Mouse (Mus musculus): ENCODE measurements around the gene Dhcr24.
A peak's percentile ranks its signal among the peaks of the same experiment; 100 is the strongest.

Dhcr24 gene

DNA sequence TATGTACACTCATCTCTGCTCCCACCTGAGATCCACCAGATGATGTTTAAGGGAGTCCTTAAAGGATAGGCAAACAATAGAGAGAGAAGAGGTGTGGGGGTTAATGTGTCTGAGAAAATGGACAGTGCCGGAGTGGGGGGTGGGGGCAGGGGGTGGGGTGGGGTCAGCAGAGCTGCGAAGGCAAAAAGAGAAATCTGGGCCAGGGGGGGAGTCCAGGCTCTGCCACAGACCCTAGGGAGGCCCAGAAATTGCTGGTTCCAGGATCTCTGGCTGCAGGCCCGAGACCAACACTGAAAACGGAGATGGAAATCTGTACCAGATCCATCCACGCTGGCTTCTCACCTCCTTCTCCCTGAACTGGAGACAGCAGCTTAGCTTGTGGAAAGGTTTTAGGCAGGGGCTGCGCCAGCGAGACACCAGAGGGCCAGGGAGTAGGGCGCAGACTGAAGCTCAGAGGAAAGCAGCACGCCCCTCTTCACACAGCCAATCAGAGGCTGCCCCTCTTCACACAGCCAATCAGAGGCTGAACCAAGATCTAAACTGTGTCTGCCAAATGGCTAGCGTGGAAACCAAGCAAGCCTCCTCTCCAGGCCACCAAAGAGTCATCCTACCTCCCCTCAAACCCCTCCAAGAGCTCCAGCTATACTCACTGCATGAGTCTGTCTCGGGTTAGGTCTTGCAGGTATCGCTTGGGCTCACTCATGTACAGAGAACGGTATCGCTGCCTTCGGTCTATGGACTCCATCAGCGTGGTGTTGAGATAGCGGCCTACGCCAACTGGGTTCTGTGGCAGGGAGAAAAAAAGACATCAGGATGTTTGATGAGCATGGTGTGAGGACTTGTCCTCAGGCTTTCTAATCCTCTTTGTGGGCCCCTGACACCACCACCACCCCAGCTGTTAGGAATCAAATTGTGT is 46.1 kb downstream of the Dhcr24 start:
- DNase-seq (ENCODE audit: low spot score in 2 of 2) = no peak

DNA sequence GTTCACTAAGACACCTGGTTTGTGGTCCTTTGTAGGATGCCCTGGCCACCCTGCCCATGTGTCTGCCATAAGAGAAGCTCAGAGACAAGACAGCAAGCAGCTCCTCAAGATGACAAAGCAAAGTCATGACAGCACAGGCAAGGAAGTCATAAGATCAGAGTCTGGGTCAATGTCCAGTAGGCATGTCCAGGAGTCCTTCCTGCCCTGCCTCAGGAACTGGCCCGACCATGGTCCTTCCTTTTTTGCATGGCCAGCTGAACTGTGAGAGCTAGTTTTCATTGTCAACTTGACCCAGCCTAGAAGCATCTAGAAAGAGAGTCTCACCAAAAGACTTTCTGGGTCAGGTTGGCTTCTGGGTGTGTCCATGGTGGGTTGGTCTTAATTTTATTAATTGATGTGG is 47.1 kb downstream of the Dhcr24 start:
- DNase-seq (ENCODE audit: low spot score in 2 of 2) = no peak

DNA sequence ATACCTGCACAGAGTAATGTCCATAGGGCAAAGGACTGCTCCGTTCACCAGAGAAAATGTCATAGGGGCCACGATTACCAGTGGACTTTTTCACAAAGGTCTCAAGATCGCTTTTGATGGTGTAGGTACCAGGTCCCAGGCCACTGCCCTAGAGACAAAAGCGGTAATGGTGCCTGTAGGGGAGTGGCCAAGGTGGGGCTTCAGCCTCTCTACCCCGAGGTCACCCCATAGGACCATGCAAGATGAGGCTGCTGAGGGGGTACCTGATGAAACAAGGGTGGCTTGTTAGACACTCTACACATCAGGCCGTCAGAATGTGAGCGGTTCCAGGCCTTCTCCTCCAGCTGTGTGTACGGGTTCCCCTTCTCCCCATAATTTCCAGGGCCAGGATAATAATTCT is 52.3 kb downstream of the Dhcr24 start:
- DNase-seq (ENCODE audit: low spot score in 2 of 2) = no peak

DNA sequence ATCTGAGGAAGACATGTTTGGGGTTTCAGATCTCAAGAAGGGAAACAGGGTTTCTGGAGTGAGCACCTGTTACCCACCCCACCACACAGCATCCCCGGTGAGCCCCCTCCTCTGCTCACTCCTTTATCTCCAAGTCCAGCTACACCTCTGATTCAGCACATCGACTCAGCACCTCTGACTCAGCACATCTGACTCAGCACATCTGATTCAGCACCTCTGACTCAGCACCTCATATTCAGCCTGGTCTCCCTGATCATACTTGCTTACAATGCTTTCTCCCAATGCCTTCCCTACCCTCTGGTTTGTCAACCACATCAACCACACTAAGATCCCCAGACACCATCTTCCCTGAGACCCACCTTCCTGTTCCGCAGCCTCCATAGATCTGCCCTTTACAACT is 52.7 kb downstream of the Dhcr24 start:
- no peak for DNase-seq (ENCODE audit: low spot score in 2 of 2)

DNA sequence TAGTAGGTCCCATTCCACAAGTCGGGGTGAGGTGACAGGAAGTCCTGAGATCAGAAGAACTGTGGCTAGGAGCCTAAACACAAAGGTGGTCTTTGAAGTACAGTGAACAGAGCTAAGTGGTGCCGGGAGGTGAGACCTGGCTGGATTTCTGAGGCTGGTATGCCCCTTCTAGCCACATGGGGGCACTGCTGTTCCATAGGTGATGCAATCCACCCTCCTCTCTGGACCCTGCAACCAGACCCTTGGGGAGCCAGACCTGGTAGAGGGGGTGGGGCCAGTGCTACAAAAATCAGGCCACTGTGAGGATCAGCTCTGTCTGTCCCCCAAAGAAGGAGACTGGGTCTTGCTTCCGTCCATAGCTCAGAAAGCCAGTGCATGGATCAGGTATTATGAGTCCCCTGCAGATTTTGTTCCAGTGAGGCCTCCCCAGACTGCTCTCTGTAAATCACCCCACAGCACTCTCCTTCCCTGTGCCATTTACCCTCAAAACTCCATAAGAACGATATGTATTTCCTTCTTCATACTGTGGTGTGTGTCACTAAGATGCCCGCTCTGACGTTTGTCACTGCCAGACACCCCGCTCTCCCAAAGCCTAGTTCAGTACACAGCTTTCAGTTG is 53.5 kb downstream of the Dhcr24 start:
- peak; percentile 65 to 77 for DNase-seq (ENCODE audit: low spot score in 2 of 2)

DNA sequence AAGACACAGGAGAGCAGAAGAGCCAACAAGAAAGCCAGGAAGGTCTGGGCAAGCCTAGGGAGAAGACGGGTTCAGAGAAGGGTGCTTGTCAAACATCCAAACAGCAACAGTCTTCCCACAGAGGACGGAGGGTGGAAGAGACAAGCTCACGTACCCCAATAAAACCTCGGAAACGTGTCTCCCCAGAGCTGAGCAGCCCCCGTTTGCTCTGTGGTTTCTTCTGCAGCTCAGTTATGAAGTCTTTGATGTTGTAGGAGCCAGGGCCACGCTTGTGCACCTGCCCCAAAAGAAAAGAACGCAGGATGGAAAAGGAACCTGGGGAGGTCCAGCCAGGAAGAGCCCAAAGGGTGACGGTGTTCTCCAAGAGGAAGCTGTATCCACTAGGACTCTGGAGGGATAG is 54.0 kb downstream of the Dhcr24 start:
- DNase-seq (ENCODE audit: low spot score in 2 of 2) = no peak

DNA sequence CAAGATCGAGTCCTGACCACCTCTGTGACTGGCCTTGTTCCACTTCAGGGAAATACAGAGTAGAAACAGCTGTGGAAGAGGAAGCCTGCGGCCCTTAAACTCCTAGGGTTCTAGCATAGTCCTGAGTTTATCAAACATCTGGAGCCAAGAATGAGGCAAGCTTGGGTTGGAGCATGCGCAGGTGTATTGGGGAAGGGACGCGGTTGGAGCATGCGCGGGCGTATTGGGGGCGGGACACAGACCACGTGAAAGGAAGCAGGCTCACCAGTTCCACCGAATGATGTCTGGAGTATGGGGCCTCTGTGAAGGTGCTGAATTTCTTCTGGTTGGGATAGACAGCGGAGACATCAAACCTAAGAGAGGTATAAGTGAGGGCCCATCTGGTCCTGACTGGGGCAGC is 54.8 kb downstream of the Dhcr24 start:
- no peak for DNase-seq (ENCODE audit: low spot score in 2 of 2)

DNA sequence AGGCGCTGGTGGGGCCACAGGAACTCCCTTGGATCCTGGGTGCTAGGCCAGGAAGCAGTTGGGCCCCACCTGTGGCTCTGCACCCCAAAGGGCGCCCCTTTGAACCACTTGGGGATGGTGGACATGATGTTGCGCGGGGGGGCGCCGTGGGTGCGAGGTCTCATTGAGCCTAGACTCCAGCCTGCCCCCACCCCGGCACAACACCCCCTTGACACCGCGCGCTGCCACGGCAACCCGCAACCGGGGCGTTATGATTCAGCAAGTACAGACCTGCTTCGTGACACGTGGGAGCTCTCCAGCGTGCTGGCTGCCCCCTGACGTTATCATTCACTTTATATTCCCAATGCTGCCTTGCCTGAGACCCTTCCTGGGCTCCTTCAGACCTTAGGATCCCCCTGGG is 56.2 kb downstream of the Dhcr24 start, which contains the start of gene Lexm:
Lexm (minus strand) TSS at position 186 of the 400 bp plus-strand sequence.
- no peak for DNase-seq (ENCODE audit: low spot score in 2 of 2)

DNA sequence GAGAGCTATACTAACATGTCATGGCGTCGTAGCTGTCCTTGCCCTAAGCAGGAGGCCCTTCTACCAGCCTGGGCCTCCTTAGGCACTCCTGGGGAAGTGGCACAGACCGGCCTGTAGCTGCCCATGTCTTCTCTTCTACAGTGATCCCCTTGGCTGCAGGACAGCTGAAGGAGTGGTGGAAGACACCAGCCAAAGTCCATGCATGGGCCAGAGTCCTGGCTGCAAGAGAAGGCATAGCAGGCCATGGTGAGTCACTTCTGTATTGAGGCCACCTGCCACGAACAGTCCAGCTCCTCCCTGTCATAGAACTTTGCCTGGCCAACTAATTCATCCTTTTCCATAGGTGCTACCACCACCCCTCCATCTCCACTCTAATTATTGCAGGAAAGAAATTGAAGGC is 58.1 kb downstream of the Dhcr24 start:
- no peak for DNase-seq (ENCODE audit: low spot score in 2 of 2)

DNA sequence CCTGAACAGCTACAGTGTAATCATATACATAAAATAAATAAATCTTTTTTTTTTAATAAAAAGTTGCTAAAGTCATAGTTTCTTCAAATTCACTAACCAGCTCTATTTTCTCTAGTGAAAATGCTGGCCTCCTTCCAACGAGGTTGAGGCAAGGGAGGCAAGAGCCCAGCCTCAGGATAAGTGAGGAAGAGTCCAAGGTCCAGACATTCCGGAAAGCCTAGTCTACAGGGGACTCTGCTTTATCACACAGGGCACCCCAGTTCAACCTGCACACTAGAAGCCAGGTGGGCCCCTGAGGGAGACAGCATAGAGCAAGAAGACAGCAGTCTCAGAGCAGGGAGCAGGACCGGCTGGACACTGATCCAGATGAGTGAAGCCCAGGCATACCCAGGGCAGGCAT is 60.6 kb downstream of the Dhcr24 start:
- DNase-seq (ENCODE audit: low spot score in 2 of 2) = no peak

DNA sequence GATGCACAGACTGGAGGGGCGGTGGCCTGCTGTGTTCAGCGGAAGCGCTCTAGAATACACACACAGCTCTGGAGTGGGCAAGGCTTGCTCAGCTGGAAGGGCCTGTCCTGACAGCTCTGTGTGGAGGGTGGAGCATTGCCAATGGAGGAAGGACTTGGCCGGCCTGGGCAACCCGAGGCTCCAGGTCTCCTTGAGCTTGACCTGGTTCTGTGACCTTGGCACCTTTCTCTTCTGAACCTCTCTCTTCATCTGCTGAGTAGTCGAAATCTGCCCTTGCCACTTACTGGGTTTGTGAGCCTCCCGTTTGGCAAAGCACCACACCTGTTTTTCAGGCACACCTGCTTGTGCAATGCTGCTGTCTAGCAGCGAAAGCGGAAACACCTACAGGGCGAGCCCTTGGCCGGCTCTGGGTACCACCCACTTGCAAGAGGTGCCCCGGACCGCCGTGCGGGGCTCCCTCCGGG is 61.2 kb downstream of the Dhcr24 start, which contains the start of gene Ttc22:
Ttc22 (plus strand) TSS at position 403 of the 464 bp plus-strand sequence.
- DNase-seq (ENCODE audit: low spot score in 2 of 2) = no peak

DNA sequence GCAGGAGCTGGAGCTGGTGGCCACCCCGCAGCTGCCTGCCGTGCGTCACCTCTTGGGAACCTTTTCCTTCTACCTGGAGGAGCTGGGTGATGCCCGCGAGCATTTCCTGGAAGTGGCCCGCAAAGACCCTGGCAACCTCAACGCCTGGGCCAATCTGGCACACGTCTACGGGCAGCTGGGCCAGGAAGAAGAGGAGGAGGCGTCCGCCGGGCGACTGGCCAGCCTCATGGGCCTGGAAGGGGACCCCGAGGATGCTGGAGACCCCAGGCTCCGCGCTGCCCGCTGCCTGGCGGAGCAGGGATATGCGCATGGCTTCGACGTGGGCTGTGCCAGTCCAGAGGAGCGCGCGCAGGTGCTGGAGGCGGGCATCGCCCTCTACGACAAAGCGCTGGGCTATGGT is 61.9 kb downstream of the Dhcr24 start:
- DNase-seq (ENCODE audit: low spot score in 2 of 2) = no peak

DNA sequence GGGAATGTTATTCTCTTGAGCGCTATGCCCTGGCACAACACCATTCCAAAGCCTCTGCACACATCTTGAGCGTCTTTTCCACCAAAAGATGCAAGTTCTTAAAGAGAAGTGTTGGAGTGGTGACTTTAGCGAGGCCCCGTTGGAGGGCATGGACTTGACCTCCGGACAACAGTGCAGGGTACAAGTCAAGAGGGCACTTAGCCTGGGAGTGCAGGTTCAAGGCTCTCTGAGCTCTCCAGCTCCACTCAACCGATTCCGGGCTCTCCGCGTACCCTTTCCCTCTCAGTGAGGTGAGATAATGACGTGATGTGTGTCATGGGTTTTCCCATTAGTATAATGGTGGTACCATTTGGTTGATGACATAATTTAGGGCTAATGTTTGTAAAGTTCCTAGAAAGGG is 63.4 kb downstream of the Dhcr24 start:
- DNase-seq (ENCODE audit: low spot score in 2 of 2) = no peak

DNA sequence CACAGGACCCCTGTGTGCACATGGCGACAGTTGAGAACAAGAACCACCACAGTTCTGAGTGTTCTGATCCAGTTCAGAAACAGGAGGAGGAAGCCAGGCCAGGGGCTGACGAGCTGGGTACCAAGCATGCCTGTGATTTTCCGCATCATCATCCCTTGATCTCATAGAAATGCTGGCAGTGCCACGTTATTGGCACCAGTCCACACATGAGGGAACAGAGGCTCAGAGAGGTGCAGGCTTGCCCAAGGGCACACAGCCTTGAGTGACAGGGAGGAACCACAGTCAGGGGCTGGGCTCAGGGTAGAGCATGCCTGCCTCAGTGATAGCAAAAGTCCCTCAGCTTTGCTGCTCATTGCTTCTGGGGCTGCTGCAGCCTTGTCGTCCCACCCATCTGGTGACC is 67.0 kb downstream of the Dhcr24 start:
- no peak for DNase-seq (ENCODE audit: low spot score in 2 of 2)

DNA sequence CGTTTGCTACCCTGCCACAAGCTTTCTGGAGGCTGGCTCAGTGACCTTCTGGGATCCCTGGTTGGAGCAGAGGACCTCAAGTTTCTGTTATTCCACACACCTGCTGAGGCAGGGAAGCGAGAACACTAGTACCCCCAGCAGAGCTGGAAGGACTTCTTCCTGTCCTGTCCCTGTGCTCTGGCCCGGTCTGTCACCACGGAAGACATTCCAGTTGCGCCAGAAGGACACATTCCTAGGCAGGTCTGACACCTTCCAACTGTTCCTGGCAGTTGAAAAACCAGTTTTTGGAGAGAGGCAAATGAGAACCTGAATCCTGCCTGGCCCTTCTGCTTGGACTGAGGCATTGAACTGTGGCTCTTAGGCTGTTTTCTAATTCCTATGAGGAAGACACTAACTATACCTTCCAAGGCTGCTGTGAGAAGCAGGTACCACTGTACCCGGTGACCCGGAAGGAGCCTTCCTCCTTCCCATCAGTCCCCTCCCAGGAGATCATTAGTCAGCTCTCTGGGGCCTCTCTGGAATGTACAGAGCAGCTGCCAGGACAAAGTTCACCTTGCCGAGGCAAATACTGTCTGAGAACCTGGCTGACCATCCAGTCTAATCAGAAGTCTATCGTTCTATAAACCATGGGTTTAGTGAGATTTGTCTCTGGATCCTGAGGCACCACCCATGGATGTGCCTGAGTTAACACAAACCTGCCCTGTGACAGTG is 68.0 kb downstream of the Dhcr24 start:
- no peak for DNase-seq (ENCODE audit: low spot score in 2 of 2)

DNA sequence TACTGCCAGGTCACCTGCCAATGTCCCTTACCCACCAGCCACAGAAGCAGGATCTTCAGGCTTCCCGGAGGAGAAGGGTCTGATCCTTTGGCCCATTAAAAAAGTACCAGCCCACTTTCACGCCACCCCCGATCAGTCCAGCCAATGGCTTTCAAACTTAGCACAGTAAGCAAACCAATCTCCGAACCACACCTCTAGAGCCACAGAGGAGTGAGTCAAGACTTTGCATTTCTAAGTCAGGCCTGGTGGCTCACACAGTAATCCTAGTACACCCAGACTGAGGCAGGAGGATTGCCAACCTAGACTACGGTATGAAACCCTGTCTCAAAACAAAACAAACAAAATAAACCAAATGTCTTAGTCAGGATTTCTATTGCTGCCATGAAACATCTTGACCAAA is 68.5 kb downstream of the Dhcr24 start:
- DNase-seq (ENCODE audit: low spot score in 2 of 2) = no peak

DNA sequence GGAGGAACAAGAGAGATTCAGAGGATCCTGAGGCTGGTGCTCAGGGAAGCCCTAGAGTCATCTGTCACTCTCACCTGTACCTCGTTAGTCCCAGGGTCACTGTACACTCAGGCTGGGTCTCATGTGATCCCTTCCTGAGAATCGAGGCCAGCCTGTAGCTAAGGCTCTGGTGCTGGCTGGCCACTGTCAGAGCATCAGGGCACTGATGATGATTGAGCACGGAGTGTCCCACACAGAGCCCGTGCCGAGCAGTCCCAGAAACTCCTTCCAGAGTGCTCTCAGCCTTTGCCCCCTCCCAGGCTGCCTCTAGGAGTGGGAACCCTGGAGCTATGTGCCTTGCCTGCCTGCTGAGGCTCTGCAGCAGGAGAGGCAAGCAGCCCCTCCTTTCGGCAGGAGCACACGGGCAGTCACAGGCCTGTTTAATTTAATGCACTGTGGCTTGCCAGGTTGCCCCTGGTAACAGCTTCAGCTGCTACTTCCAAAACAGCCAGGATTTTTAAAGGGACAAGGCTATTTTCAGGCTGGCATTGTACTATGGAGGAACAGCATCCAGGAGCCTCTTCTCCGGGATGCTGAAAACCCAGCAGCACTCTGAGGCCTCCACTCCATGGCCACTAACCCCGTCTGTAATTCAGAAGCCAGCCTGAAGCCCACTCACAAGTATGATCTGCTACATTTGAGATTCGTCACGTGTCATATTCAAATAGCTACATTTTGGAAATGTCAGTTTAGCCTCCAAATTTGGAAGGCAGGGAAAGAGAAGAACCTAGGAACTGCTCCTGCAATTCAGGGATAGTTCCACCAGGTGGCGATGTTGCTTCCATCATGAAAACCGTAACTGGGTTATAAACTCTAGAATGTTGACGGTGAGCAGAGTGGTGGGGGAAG is 69.7 kb downstream of the Dhcr24 start:
- peak; percentile 89 to 93 for DNase-seq (ENCODE audit: low spot score in 2 of 2)

DNA sequence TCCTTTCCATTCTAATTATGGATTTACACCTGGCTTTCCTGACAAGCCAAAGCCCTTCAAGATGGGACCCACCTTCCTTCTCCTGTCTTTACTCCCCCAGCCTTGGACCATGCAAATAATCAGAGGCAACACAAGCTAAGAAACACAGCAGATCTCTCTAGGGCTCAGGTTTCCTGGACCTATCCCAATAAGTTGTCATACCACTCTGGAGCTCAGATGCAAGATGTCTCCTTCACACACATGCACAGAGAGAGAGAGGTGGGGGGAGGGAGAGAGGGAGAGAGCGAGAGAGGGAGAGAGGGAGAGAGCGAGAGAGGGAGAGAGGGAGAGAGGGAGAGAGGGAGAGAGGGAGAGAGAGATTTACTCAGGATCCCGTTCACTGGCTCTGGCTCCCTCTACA is 71.5 kb downstream of the Dhcr24 start:
- no peak for DNase-seq (ENCODE audit: low spot score in 2 of 2)

DNA sequence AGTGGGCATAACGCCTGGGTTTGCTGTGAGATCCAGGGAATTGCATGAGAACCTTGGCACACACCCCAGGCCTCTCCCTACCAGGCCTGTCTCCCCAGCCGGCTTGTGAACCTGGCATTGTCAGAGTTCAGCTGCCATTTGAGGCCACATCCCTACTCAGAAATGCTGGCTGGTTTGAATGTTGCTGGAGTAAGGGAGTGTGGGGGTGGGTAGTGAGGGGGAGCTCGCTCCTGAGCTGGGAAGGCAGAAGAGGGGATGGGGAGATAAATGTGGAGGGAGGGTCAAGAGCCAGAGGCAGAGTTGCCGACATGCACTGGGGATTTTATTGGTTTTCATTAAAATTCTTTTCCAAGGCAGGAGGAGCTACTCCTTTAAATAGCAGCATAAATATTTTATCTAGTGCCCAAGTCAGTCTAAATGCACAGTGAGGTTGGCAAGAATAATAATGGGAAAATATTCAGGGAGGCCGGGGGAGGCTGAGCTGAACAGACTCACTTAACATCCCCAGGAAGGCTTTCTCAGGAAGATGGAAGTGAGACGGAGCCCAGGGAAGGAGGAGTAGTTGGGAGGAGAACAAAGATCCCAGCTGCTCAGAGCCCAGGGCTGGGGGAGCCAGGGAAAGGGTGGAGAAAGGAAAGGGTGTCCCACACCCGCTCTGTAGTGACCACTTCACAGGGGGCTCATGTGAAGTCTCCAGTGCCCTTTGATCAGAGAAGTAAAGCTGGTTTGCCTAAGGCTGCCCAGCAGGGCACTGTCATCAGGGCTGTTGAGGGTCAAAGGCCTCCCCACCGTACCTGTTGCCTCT is 72.6 kb downstream of the Dhcr24 start:
- no peak for DNase-seq (ENCODE audit: low spot score in 2 of 2)

DNA sequence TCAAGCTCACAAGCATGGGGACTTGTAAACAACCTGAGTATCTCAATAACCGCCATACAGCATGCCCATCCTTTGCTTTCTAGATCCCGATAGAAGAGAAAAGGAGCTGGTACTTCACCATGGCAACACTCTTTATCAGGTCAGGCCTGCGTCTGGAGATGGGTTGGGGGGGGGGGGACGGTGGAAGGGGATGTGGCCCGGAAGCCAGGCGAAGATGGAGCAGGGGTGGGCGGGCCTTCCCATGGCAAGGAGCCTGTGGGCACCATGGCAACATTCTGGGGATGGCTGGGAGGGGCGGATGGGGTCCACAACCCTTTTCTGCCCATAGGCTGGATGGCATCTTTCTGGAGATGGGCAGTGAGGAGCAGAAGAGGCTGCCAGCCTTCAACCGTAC is 73.2 kb downstream of the Dhcr24 start:
- DNase-seq (ENCODE audit: low spot score in 2 of 2) = no peak

Measured in frontal cortex, postnatal 25 days (tissue).